Mouse (Mus musculus): ENCODE measurements around the gene Gngt2. TPM values are rescaled to one million over a fixed set of nuclear protein-coding genes. Genes with fewer than 3 reads are reported as not detected.
"Not testable (repeated sequence)": the region's sequence is repeated elsewhere in the genome, so short reads cannot be mapped to it uniquely, and the experiment has no call there.

Gene Gngt2
- polyA plus RNA-seq, 1 experiment = 106 TPM

DNA sequence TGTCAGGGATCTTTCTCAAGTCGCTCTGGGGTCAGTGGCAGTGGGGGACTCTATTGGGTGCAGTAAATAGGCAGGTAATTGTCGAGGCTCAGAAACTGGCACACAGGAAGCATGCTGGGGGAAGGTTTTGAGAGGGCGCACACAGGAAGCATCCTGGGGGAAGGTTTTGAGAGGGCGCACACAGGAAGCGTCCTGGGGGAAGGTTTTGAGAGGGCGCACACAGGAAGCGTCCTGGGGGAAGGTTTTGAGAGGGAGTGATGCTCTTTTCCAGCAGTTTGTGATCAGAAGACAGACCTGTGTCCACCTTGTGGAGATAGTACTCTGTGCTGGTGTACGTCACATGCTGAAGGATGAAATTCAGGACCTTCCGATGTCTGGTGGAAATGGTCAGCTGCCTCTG lies 38.8 kb downstream of the Gngt2 start:
- H3K4me3 ChIP-seq (ENCODE audit: insufficient read depth, low read depth, low read length) = no peak overlapping the region
- H3K27ac ChIP-seq (replicated peaks; ENCODE audit: low read depth, low read length) = no peak overlapping the region
- no peaks in the 10 kb centered on the region for H3K4me1 ChIP-seq (ENCODE audit: control insufficient read depth, insufficient read depth, insufficient read length, low read length)

DNA sequence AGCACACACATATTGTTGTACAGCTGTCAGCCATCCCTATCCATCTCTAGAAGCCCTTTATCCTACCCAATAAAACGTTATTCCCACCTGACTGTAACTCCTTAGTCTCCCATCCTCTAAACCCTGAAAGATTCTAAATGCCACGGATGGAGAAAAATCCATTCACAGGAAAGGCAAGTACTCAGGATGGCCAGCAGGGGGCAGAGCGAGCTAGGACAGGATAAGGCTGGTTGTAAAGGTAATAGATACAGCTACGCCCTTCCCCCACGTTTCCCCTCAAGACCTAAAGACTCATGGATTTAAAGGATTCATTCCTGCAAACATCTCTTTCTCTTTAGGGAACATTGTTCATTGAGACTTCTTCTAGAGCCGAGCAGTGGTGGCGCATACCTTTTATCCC lies 39.3 kb downstream of the Gngt2 start:
- Histone ChIP-seq H3K4me1 (ENCODE audit: control insufficient read depth, insufficient read depth, insufficient read length, low read length) (no peaks in the 10 kb centered on the region), H3K27ac (replicated peaks; ENCODE audit: low read depth, low read length) (no peak overlapping the region), H3K4me3 (ENCODE audit: insufficient read depth, low read depth, low read length) (no peak overlapping the region)

DNA sequence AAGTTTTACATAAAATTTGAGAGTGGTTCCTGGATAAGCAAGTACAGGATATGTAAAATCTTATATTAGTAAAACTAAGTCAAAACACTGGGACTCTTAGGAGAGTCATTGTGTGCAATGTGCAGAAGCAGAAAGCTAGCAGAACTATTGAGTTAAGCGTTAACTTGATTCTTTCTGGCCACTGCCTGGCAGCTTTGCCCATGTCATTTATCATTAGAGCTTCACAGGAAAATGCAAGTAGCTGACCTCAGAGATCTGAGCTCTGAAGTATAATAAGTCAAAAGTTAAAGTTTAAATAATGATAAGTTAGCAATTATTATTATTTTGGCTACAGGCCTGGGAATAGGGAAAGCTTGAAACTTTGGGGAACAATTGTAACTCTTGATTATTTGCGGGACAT lies 42.8 kb downstream of the Gngt2 start:
- H3K4me3 ChIP-seq (ENCODE audit: insufficient read depth, low read depth, low read length); H3K4me1 ChIP-seq (ENCODE audit: control insufficient read depth, insufficient read depth, insufficient read length, low read length); H3K27ac ChIP-seq (replicated peaks; ENCODE audit: low read depth, low read length): not testable (repeated sequence)

DNA sequence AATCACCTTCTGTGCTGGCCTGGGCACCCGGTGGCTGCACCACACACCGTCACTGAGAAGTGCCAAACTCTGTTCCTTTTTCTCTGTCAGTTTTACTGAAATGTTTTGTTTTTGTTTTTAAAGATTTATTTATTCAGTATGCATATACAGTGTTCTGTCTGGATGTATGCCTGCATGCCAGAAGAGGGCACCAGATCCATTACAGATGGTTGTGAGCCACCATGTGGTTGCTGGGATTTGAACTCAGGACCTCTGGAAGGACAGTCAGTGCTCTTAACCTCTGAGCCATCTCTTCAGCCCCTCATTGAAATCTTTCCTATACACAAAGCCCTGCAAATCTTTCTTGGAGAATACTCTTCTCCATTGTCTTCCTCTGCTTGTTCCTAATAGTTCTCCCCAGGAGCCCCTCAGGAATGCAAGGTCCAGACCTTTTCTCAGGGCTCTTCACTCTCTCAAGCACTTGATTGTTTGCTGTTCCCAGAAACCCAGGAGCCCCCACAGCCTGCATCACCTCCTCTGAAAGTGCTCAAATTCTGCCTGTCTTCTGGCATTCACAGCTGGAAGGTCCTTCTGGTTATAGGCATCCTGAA lies 53.5 kb downstream of the Gngt2 start:
- H3K27ac ChIP-seq (replicated peaks; ENCODE audit: low read depth, low read length) = no peak overlapping the region
- H3K4me3 ChIP-seq (ENCODE audit: insufficient read depth, low read depth, low read length) = no peak overlapping the region
- H3K4me1 ChIP-seq (ENCODE audit: control insufficient read depth, insufficient read depth, insufficient read length, low read length) = no peaks in the 10 kb centered on the region

Other genes starting within 250 kb of the Gngt2 start
- gene Ngfr, start 249.5 kb upstream of the Gngt2 start, polyA plus RNA-seq (2012; ENCODE audit: insufficient read depth, insufficient read length, missing spikeins) = 0.67 and 1.4 TPM in 2 replicates
- 256 and 422 TPM in 2 replicates for gene Phb, start 170.3 kb upstream of the Gngt2 start, polyA plus RNA-seq (2012; ENCODE audit: insufficient read depth, insufficient read length, missing spikeins)
- gene Zfp652, start 124.5 kb upstream of the Gngt2 start, polyA plus RNA-seq (2012; ENCODE audit: insufficient read depth, insufficient read length, missing spikeins) = 8.9 and 12.0 TPM in 2 replicates
- not detected in 2 replicates for gene B130006D01Rik, start 113.6 kb upstream of the Gngt2 start, polyA plus RNA-seq (2012; ENCODE audit: insufficient read depth, insufficient read length, missing spikeins)
- 316 and 541 TPM in 2 replicates for gene Phospho1, start 12.7 kb upstream of the Gngt2 start, polyA plus RNA-seq (2012; ENCODE audit: insufficient read depth, insufficient read length, missing spikeins)
- gene Abi3, start 5.3 kb downstream of the Gngt2 start, polyA plus RNA-seq (2012; ENCODE audit: insufficient read depth, insufficient read length, missing spikeins) = 8.4 and 26.7 TPM in 2 replicates
- not detected in 2 replicates for gene B4galnt2, start 77.7 kb downstream of the Gngt2 start, polyA plus RNA-seq (2012; ENCODE audit: insufficient read depth, insufficient read length, missing spikeins)
- not detected in 2 replicates for gene Igf2bp1, start 168.7 kb downstream of the Gngt2 start, polyA plus RNA-seq (2012; ENCODE audit: insufficient read depth, insufficient read length, missing spikeins)
- not detected in 2 replicates for gene Gip, start 187.3 kb downstream of the Gngt2 start, polyA plus RNA-seq (2012; ENCODE audit: insufficient read depth, insufficient read length, missing spikeins)
- gene Snf8, start 197.7 kb downstream of the Gngt2 start, polyA plus RNA-seq (2012; ENCODE audit: insufficient read depth, insufficient read length, missing spikeins) = 61.6 and 90.5 TPM in 2 replicates
- 11.5 and 13.7 TPM in 2 replicates for gene Ube2z, start 228.2 kb downstream of the Gngt2 start, polyA plus RNA-seq (2012; ENCODE audit: insufficient read depth, insufficient read length, missing spikeins)
- gene Atp5g1, start 238.5 kb downstream of the Gngt2 start, polyA plus RNA-seq (2012; ENCODE audit: insufficient read depth, insufficient read length, missing spikeins) = 43.7 and 57.2 TPM in 2 replicates